Mouse (Mus musculus) liver, embryonic 14.5 days (tissue): ENCODE results near the gene Itih3.

Experiments
- CTCF ChIP-seq: IDR thresholded peaks from 2 replicates; pipeline ENCODE4 v1.5.1; 2016; ENCODE audit warnings: antibody characterized with exemption, low read depth, control low read depth
- EP300 ChIP-seq: IDR thresholded peaks from 2 replicates; pipeline ENCODE4 v1.6.1; 2016; ENCODE audit warnings: antibody characterized with exemption, low read depth

- TF ChIP-seq CTCF: no peak
- no peak for TF ChIP-seq EP300
Measured at GRCm38 (mm10) chr14:30911141-30911540, 12.4 kb downstream of the Itih3 start.
